Comparison of ENCODE assay signal across 8 mouse cellular contexts in genomic region chr10:85624504-85625169, GRCm38 (mm10).
DNase-seq lines count a peak whose midpoint lies in the region; ATAC-seq and TF ChIP-seq lines count a peak whose summit lies in the region.

No protein-coding gene starts in this region.

- peak overlapping the region; percentile 33 for H3K4me3 ChIP-seq in intestine, postnatal 0 days (ENCODE audit: low read depth, low read length)

- peak; percentile 78 for TF ChIP-seq CTCF in intestine, postnatal 0 days (IDR thresholded peaks at IDR 0.05; ENCODE audit: low read depth)

- peak; percentile 75 for DNase-seq in adrenal gland, adult 2 months
- peak; percentile 76 for DNase-seq in embryo, embryonic 10 days (ENCODE audit: low spot score)
- DNase-seq in left cerebral cortex, postnatal 25 days (ENCODE audit: low spot score in 2 of 2), result peak; percentile 64 to 68
- DNase-seq in right cerebral cortex, postnatal 25 days, result peak; percentile 59

- H3K9ac ChIP-seq in intestine, postnatal 0 days (ENCODE audit: low read depth, low read length), result no peak overlapping the region

- H3K36me3 ChIP-seq in intestine, postnatal 0 days (ENCODE audit: control insufficient read depth, insufficient read depth), result no peaks in the 10 kb centered on the region

- no peak overlapping the region for H3K27ac ChIP-seq in intestine, postnatal 0 days (ENCODE audit: low read depth, low read length)

- no peaks in the 10 kb centered on the region for H3K9me3 ChIP-seq in intestine, postnatal 0 days (ENCODE audit: control insufficient read depth)

- H3K27me3 ChIP-seq in intestine, postnatal 0 days (replicated peaks; ENCODE audit: control insufficient read depth, insufficient read depth, low read length), result no peaks in the 10 kb centered on the region

- H3K4me1 ChIP-seq in intestine, postnatal 0 days (replicated peaks; ENCODE audit: control insufficient read depth, insufficient read depth, low read length), result 0 out of 2 replicates have a peak, but pooled peaks cover 3% of the 10 kb centered on the region

- peak; percentile 80 for ATAC-seq in granulocyte monocyte progenitor cell, adult 5-6 weeks (replicated peaks; ENCODE audit: poor library complexity, severe bottlenecking)
- ATAC-seq in intestine, postnatal 0 days, result no peak
- peak; percentile 68 for ATAC-seq in megakaryocyte-erythroid progenitor cell, adult 5-6 weeks (replicated peaks; ENCODE audit: low FRiP score, low TSS enrichment, poor library complexity, severe bottlenecking)
- no peak for ATAC-seq in erythroid progenitor cell, adult 5-6 weeks (replicated peaks; ENCODE audit: low FRiP score, poor library complexity, severe bottlenecking)

- 5% methylated on average over 31 of the region's 31 CpGs for WGBS in intestine, postnatal 0 days

- peak overlapping the region; percentile 67 for H3K4me2 ChIP-seq in intestine, postnatal 0 days (replicated peaks; ENCODE audit: low read depth)

- intact Hi-C loops in left cerebral cortex, postnatal 25 days (cut with DNase I), result loop anchor here (1.0 kb wide), 1 partner anchor 403 kb away; no protein-coding TSS in a partner anchor

Comparison
In these comparisons a context has a peak if more than half of its experiments do, and no peak if none do; other contexts are left out.
1. ATAC-seq: peak in granulocyte monocyte progenitor cell, adult 5-6 weeks (single experiment) and megakaryocyte-erythroid progenitor cell, adult 5-6 weeks (single experiment); none in intestine, postnatal 0 days (single experiment) and erythroid progenitor cell, adult 5-6 weeks (single experiment).
2. Peak in every context shown above with its lines, with median percentiles within 50 percentile points of each other: DNase-seq.